10 mouse cellular contexts compared by ENCODE assay signal in genomic region chr7:113256046-113256445, GRCm38 (mm10). TPM values are rescaled to one million over a fixed set of nuclear protein-coding genes. Genes with fewer than 3 reads are reported as not detected.
DNase-seq lines count a peak whose midpoint lies in the region; ATAC-seq and TF ChIP-seq lines count a peak whose summit lies in the region.
"Had no signal": no experiment of that assay in that cellular context is flagged by ENCODE, and none has a peak within 500 bp of the region (broad histone marks: within the 10 kb centered on the region; RNA-seq: fewer than 3 reads in every experiment).

No protein-coding gene starts in this region.

- ATAC-seq in heart, embryonic 15.5 days (replicated peaks; ENCODE audit: insufficient number of reproducible peaks, insufficient read depth, low FRiP score, low read depth) = no peak
- no peak for ATAC-seq in liver, embryonic 14.5 days (ENCODE audit: insufficient read depth)

- TF ChIP-seq POLR2A in thymus, adult 2 months (IDR thresholded peaks at IDR 0.05; ENCODE audit: control insufficient read depth, extremely low read depth, insufficient read depth, low read length, poor library complexity) = no peak

- no peak overlapping the region for H3K4me2 ChIP-seq in heart, embryonic 15.5 days
- H3K4me2 ChIP-seq in liver, embryonic 14.5 days (ENCODE audit: low read depth) = no peak overlapping the region
- H3K4me2 ChIP-seq: liver, embryonic 15.5 days had no signal

- H3K36me3 ChIP-seq in heart, embryonic 15.5 days = no peaks in the 10 kb centered on the region
- H3K36me3 ChIP-seq in thymus, adult 2 months (ENCODE audit: control insufficient read depth, insufficient read depth, low read length) = no peaks in the 10 kb centered on the region
- no peaks in the 10 kb centered on the region for H3K36me3 ChIP-seq in liver, embryonic 14.5 days (replicated peaks; ENCODE audit: control insufficient read depth, insufficient read depth, low read depth)
- H3K36me3 ChIP-seq: liver, embryonic 15.5 days had no signal

- H3K27me3 ChIP-seq in heart, embryonic 15.5 days = no peaks in the 10 kb centered on the region
- H3K27me3 ChIP-seq in thymus, adult 2 months (ENCODE audit: control insufficient read depth, insufficient read depth, low read length) = no peaks in the 10 kb centered on the region
- H3K27me3 ChIP-seq in liver, embryonic 14.5 days (ENCODE audit: control insufficient read depth, insufficient read depth, low read length) = no peaks in the 10 kb centered on the region
- H3K27me3 ChIP-seq: liver, embryonic 15.5 days had no signal

- no peak for TF ChIP-seq EP300 in liver, embryonic 14.5 days (IDR thresholded peaks at IDR 0.05; ENCODE audit: low read depth)

- WGBS in heart, embryonic 15.5 days = 54% methylated on average over 4 of the region's 4 CpGs
- 48% methylated on average over 4 of the region's 4 CpGs for WGBS in thymus, adult 2 months
- 25% methylated on average over 4 of the region's 4 CpGs for WGBS in liver, embryonic 14.5 days (ENCODE audit: insufficient replicate concordance)

- H3K27ac ChIP-seq in heart, embryonic 15.5 days = peak overlapping the region; percentile 47; the same call in 1 of the 2 replicates
- no peak overlapping the region for H3K27ac ChIP-seq in thymus, adult 2 months (ENCODE audit: control insufficient read depth, insufficient read depth, low read length)
- H3K27ac ChIP-seq in liver, embryonic 14.5 days = no peak overlapping the region
- H3K27ac ChIP-seq: liver, embryonic 15.5 days had no signal

- H3K4me3 ChIP-seq in heart, embryonic 15.5 days = no peak overlapping the region
- H3K4me3 ChIP-seq in thymus, adult 2 months (ENCODE audit: control insufficient read depth, insufficient read depth, low read length) = no peak overlapping the region
- H3K4me3 ChIP-seq in liver, embryonic 14.5 days (ENCODE audit: insufficient read depth in 1 of 2, low read depth in 2 of 2, low read length in 2 of 2) = no peak overlapping the region
- H3K4me3 ChIP-seq: erythroblast, embryonic 14.5 days; liver, embryonic 15.5 days had no signal

- TF ChIP-seq CTCF in thymus, adult 2 months (IDR thresholded peaks at IDR 0.05; ENCODE audit: borderline replicate concordance, control insufficient read depth, extremely low read depth, insufficient read depth, low read length, poor library complexity) = peak; percentile 56; the same call in 1 of the 2 replicates
- peak; percentile 78 for TF ChIP-seq CTCF in liver, embryonic 14.5 days (IDR thresholded peaks at IDR 0.05; ENCODE audit: low read depth)

- H3K4me1 ChIP-seq in heart, embryonic 15.5 days (replicated peaks) = peaks cover 51% of the 10 kb centered on the region
- peaks cover 12% of the 10 kb centered on the region for H3K4me1 ChIP-seq in thymus, adult 2 months (replicated peaks; ENCODE audit: control insufficient read depth, insufficient read depth, low read length)
- no peaks in the 10 kb centered on the region; a peak in 1 of 4 replicates for H3K4me1 ChIP-seq in liver, embryonic 14.5 days (replicated peaks; ENCODE audit: control insufficient read depth in 2 of 2, insufficient read depth in 2 of 2, low read length in 1 of 2)

- no peak overlapping the region for H3K9ac ChIP-seq in heart, embryonic 15.5 days
- no peak overlapping the region for H3K9ac ChIP-seq in liver, embryonic 14.5 days (replicated peaks)
- H3K9ac ChIP-seq: liver, embryonic 15.5 days had no signal

- no peak for DNase-seq in heart, adult 8-10 months (ENCODE audit: low spot score)
- DNase-seq in thymus, adult 2 months = peak; percentile 52
- no peak for DNase-seq in thymus, adult 18-20 months
- peak; percentile 30 for DNase-seq in c-Kit-positive CD71-positive TER-119-positive erythroid progenitor cells, embryonic 14.5 days (ENCODE audit: low spot score)
- no peak for DNase-seq in liver, embryonic 14.5 days (ENCODE audit: low read depth in 3 of 3, low spot score in 3 of 3)
- DNase-seq in spleen, postnatal 4 days (ENCODE audit: low spot score in 2 of 2) = peak; percentile 27 to 71
- DNase-seq in urinary bladder, adult 18-20 months (ENCODE audit: low spot score in 2 of 2) = no peak

- no peaks in the 10 kb centered on the region for H3K9me3 ChIP-seq in heart, embryonic 15.5 days (replicated peaks)
- H3K9me3 ChIP-seq in liver, embryonic 14.5 days (ENCODE audit: control insufficient read depth, low read length) = no peaks in the 10 kb centered on the region
- H3K9me3 ChIP-seq: liver, embryonic 15.5 days had no signal

RNA-seq across cellular contexts. Expression of gene Arntl, which starts 48.8 kb away (rescaled TPM):
- polyA plus RNA-seq in heart, embryonic 15.5 days (2015; fragmentation: Nextera tagmentation; extraction: Ambion mirVana) = 8.5 and 9.6 TPM in 2 replicates
- total RNA-seq in heart, adult 8-10 months (2022) = 1 to 10 TPM; 2.6 to 8.9 (median 3.5) TPM
- polyA plus RNA-seq in thymus, adult 2 months (2012; rRNA removed) = 39.3 and 43.9 TPM in 2 replicates
- 2.8 and 4.1 TPM in 2 replicates for polyA plus RNA-seq in liver, embryonic 14.5 days (2012; rRNA removed)
- 4.6 and 5.1 TPM in 2 replicates for polyA plus RNA-seq in liver, embryonic 14.5 days (2014; fragmentation: Nextera tagmentation; extraction: Ambion mirVana)

Comparison
In these comparisons a context has a peak if more than half of its experiments do, and no peak if none do; other contexts are left out.
1. DNase-seq: peak in thymus, adult 2 months (single experiment), c-Kit-positive CD71-positive TER-119-positive erythroid progenitor cells, embryonic 14.5 days (single experiment) and spleen, postnatal 4 days (2 of 2); none in heart, adult 8-10 months (single experiment), thymus, adult 18-20 months (0 of 2), liver, embryonic 14.5 days (0 of 3) and urinary bladder, adult 18-20 months (0 of 2).